Mouse (Mus musculus): ENCODE results near the gene Os9.
"Not testable (repeated sequence)": the region's sequence is repeated elsewhere in the genome, so short reads cannot be mapped to it uniquely, and the experiment has no call there.

GRCm38 (mm10) chr10:127162771-127163261 lies 41.9 kb upstream of the Os9 start:
- TF ChIP-seq POLR2A (IDR thresholded peaks at IDR 0.05; ENCODE audit: control insufficient read depth in 1 of 2, insufficient read depth in 1 of 2, low read depth in 1 of 2, low read length in 2 of 2, poor library complexity in 1 of 2); CTCF (IDR thresholded peaks at IDR 0.05 in 2 of 3, conservative IDR thresholded peaks at IDR 0.05 in 1 of 3; ENCODE audit: control insufficient read depth in 1 of 3, insufficient read depth in 1 of 3, low read depth in 2 of 3, low read length in 3 of 3, poor library complexity in 1 of 3, severe bottlenecking in 1 of 3); MYB (IDR thresholded peaks at IDR 0.05; ENCODE audit: low read depth, low read length); MEF2A (IDR thresholded peaks at IDR 0.05; ENCODE audit: extremely low read depth, insufficient replicate concordance, low read depth, low read length, poor library complexity, severe bottlenecking); EP300 (IDR thresholded peaks at IDR 0.05; ENCODE audit: low read depth in 1 of 2, low read length in 2 of 2); SMC3 (IDR thresholded peaks at IDR 0.05; ENCODE audit: low read depth, low read length); RAD21 (IDR thresholded peaks at IDR 0.05; ENCODE audit: low read depth, low read length); ETS1 (IDR thresholded peaks at IDR 0.05; ENCODE audit: low read depth, low read length); ZC3H11A (IDR thresholded peaks at IDR 0.05; ENCODE audit: low read depth, low read length); MYC (IDR thresholded peaks at IDR 0.05; ENCODE audit: low read depth, low read length): not testable (repeated sequence)

Data from MEL (cell line).